Mouse (Mus musculus) ES-E14 (cell line): ENCODE data around the gene Slc12a7. TPM values are rescaled to one million over a fixed set of nuclear protein-coding genes. Genes with fewer than 3 reads are reported as not detected.

Experiments used
- DNase-seq: peaks from one replicate; pipeline ENCODE4 v3.0.0-alpha.2; 2013; ENCODE audit warnings: low read depth, low spot score
- H3K27ac ChIP-seq: 2 replicates; pipeline ENCODE4 v1.5.1; 2012; ENCODE audit warnings: low read depth, mild to moderate bottlenecking, low read length, moderate library complexity, mixed read lengths; ENCODE audit not compliant: poor library complexity, insufficient read depth, severe bottlenecking
- H3K36me3 ChIP-seq: 2 replicates; pipeline ENCODE4 v1.6.1; 2012; ENCODE audit warnings: mild to moderate bottlenecking, low read length, moderate library complexity, mixed read lengths; ENCODE audit not compliant: control insufficient read depth, poor library complexity, insufficient read depth, severe bottlenecking
- H3K4me1 ChIP-seq, 2 experiments: fragments of 150-350 bp in 1 of 2; sonication (generic) in 1 of 2; 2 replicates each; pipeline ENCODE4 v1.6.1; 2012; ENCODE audit warnings: low read length in 2 of 2, mild to moderate bottlenecking in 1 of 2, mixed read lengths in 1 of 2; ENCODE audit not compliant: control insufficient read depth in 2 of 2, insufficient read depth in 2 of 2, poor library complexity in 1 of 2
- H3K4me3 ChIP-seq, 2 experiments: fragments of 150-350 bp in 1 of 2; sonication (generic) in 1 of 2; 2 replicates each; pipeline ENCODE4 v1.5.1; 2012; ENCODE audit warnings: low read length in 2 of 2, low read depth in 1 of 2, mild to moderate bottlenecking in 1 of 2, mixed read lengths in 1 of 2; ENCODE audit not compliant: insufficient read depth in 1 of 2, poor library complexity in 1 of 2, severe bottlenecking in 1 of 2
- H3K9ac ChIP-seq: 2 replicates; pipeline ENCODE4 v1.6.1; 2012; ENCODE audit warnings: low read depth, mild to moderate bottlenecking, low read length, mixed read lengths; ENCODE audit not compliant: poor library complexity, insufficient read depth, severe bottlenecking
- H3K9me3 ChIP-seq: fragments of 150-350 bp; sonication (generic); 2 replicates; pipeline ENCODE4 v1.6.1; 2012; ENCODE audit warnings: low read depth, mild to moderate bottlenecking, low read length; ENCODE audit not compliant: control insufficient read depth, insufficient read depth
- CHD2 ChIP-seq: IDR thresholded peaks from 2 replicates; pipeline ENCODE4 v1.6.1; 2014; ENCODE audit warnings: mild to moderate bottlenecking, low read depth, low read length, inconsistent platforms
- HCFC1 ChIP-seq: IDR thresholded peaks from 2 replicates; pipeline ENCODE4 v1.6.1; 2012; ENCODE audit warnings: low read length, inconsistent platforms, borderline replicate concordance; ENCODE audit not compliant: insufficient read depth
- MAFK ChIP-seq: IDR thresholded peaks from 2 replicates; pipeline ENCODE4 v1.6.1; 2014; ENCODE audit warnings: mild to moderate bottlenecking, low read depth, low read length, inconsistent platforms; ENCODE audit not compliant: insufficient read depth
- ZC3H11A ChIP-seq: IDR thresholded peaks from 2 replicates; pipeline ENCODE4 v1.6.1; 2012; ENCODE audit warnings: low read depth, mild to moderate bottlenecking, inconsistent platforms, low read length, borderline replicate concordance
- ZNF384 ChIP-seq: IDR thresholded peaks from 2 replicates; pipeline ENCODE4 v1.6.1; 2012; ENCODE audit warnings: low read depth, low read length, inconsistent platforms
- in situ Hi-C, 2 experiments: fragments of 600-800 bp; cut with MboI; formaldehyde crosslinking; loops; one replicate each; pipeline ENCODE4 v1.15.1; 2025; ENCODE audit warnings: low sequenced_read_pairs in 2 of 2, inconsistent platforms in 1 of 2; ENCODE audit not compliant: unreplicated experiment in 2 of 2
- total RNA-seq: library from RNA; depleted of rRNA; stranded (reverse); fragments of 300-350 nt; gene quantifications from 2 replicates; pipeline ENCODE4 v1.2.3, GENCODE M21; 2012

Slc12a7 gene
- total RNA-seq, 1 experiment = 87.1 TPM

DNA sequence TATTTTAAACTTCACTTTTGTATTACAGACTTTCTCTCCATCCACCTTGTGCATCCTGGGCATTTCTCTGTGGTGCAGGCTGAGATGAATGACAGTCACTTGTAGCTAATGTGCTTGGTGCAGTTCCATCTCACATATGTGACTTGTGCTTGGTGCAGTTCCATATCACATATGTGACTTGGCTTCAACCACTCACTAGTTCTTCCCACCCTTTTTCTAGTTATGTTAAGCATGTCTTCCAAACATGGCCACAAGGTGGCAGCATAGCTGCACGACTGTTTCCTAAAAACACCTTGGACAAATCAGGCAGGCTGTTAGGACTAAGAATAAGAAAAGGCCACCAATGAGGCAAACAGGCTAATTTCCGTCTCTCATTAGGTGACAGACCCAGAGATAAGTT is 14.7 kb upstream of the Slc12a7 start:
- H3K9ac ChIP-seq = no peak overlapping the region
- no peak overlapping the region for H3K27ac ChIP-seq
- in situ Hi-C loops = no loop called here
- TF ChIP-seq CHD2 = no peak
- TF ChIP-seq ZC3H11A = peak; percentile 90
- peak; percentile 89 for DNase-seq
- no peaks in the 10 kb centered on the region for H3K9me3 ChIP-seq
- no peaks in the 10 kb centered on the region for H3K4me1 ChIP-seq
- H3K4me3 ChIP-seq = no peak overlapping the region
- H3K36me3 ChIP-seq = no peaks in the 10 kb centered on the region

DNA sequence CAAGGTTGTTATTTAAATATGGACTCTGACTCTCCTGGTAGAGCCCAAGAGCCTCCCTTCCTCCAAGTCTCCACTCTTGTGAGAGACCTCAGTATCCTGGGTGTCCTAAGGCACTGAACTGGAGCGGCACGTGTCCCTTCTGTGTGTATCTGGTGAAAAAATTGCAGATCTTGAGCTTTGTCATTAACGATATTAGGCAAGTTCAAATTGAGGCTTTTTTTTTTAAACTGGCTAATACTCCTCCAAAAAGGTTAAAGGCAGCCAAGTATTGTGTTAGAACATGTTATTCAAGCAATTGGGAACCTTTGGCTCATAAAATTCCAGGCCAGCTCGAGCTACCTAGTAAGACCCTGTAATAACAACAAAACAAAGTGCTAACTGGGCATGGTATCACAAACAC is 12.7 kb upstream of the Slc12a7 start:
- no peak for DNase-seq
- Histone ChIP-seq H3K4me3 (no peak overlapping the region), H3K9ac (no peak overlapping the region), H3K36me3 (no peaks in the 10 kb centered on the region), H3K4me1 (no peaks in the 10 kb centered on the region), H3K9me3 (no peaks in the 10 kb centered on the region), H3K27ac (no peak overlapping the region)
- in situ Hi-C loops = loop anchor here (5.0 to 10.0 kb wide), 3 partner anchors 107 to 187 kb away; no protein-coding TSS in a partner anchor
- TF ChIP-seq HCFC1 (no peak), ZNF384 (no peak), MAFK (no peak), ZC3H11A (no peak), CHD2 (no peak)

DNA sequence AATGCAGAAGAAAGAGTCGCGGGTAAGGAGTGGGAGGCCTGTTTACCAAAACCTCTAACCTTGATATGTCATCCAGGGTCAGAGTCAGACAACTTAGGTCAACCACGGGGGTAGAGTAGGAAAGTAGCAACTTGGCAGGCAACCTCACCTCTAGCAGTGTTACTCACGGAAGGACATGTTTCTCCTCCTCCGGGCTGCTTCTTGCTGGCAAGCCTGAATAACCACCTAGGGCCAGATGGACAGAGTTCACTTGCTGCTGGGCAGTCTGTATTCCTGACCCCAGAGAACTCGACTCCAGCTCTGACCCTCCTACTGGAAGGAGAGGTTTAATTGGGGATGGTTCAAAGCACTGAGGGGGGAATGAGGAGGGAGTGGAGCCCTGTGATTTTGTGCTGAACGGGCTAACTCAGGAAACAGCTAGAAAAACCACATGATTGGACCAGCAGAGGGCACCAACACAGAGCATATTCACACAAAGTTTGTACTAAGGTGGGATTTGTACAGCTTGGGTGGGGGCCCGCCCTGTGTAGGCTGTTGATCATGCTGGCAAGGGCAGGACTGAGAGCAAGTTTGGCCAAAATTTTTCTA is 9.7 kb upstream of the Slc12a7 start:
- in situ Hi-C loops = loop anchor here (5.0 to 10.0 kb wide), 3 partner anchors 104 to 184 kb away; no protein-coding TSS in a partner anchor
- Histone ChIP-seq H3K9ac (no peak overlapping the region), H3K4me1 (peaks cover 0 to 6% of the 10 kb centered on the region in 2 experiments; a peak in 1 of 4 replicates), H3K36me3 (no peaks in the 10 kb centered on the region), H3K9me3 (no peaks in the 10 kb centered on the region), H3K27ac (no peak overlapping the region), H3K4me3 (no peak overlapping the region)
- DNase-seq = peak; percentile 42
- TF ChIP-seq ZC3H11A = peak; percentile 69; the same call in 1 of the 2 replicates
- TF ChIP-seq ZNF384 = no peak

DNA sequence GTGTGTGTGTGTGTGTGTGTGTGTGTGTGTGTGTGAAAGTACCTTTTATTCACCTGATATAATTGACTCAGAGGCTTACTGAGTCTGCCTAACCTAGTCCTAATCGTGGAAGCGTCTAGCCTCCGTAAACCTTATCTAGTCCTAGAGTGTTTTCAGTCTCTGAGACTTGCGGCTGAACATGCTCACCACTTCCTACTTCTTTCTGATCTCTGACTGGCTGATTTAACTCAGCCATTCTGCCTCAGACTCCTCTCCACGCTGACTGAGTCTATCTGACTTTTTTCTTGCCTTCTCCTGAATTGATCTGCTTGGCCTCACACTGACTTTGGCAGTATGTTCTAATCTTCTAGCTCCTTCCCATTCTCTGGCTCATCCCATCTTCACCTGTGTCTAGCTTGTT is 7.6 kb upstream of the Slc12a7 start:
- no peak overlapping the region for H3K4me3 ChIP-seq
- in situ Hi-C loops = loop anchor here in 1 of 2 experiments (10.0 kb wide), 1 partner anchor 179 kb away; no protein-coding TSS in a partner anchor
- no peak for TF ChIP-seq ZNF384
- no peak for TF ChIP-seq HCFC1
- TF ChIP-seq ZC3H11A = no peak
- TF ChIP-seq CHD2 = no peak
- TF ChIP-seq MAFK = no peak

DNA sequence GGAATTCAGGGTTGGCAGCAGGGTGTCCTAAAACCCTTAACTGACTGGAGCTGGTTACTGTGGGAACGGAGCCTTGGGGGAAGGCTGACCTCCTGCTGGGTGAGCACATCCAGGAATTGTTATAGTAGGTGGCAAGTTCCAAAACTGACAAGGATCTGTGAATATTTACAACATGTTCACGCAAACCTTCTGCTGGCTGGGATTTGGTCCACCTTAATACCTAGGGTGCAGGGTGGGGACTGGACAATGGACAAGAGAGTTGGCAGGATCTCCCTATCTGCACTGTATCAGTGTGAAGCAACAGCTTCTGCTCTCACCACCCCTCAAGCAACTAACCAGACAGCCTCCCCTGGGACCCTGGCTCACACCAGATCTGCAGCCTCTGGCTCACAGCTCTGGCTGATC is 5.3 kb upstream of the Slc12a7 start:
- in situ Hi-C loops = loop anchor here in 1 of 2 experiments (10.0 kb wide), 1 partner anchor 177 kb away; no protein-coding TSS in a partner anchor

More for the DNA sequence above, 7.6 kb upstream of the Slc12a7 start:
- no peaks in the 10 kb centered on the region for H3K9me3 ChIP-seq
- no peak overlapping the region for H3K9ac ChIP-seq
- DNase-seq = no peak
- H3K4me1 ChIP-seq = peaks cover 0 to 6% of the 10 kb centered on the region in 2 experiments; a peak in 1 of 4 replicates
- H3K36me3 ChIP-seq = no peaks in the 10 kb centered on the region
- no peak overlapping the region for H3K27ac ChIP-seq

More for the DNA sequence above, 5.3 kb upstream of the Slc12a7 start:
- no peak overlapping the region for H3K4me3 ChIP-seq
- no peak for DNase-seq
- no peaks in the 10 kb centered on the region for H3K36me3 ChIP-seq
- H3K27ac ChIP-seq = no peak overlapping the region
- no peaks in the 10 kb centered on the region for H3K9me3 ChIP-seq
- no peak overlapping the region for H3K9ac ChIP-seq
- TF ChIP-seq ZNF384 (no peak), CHD2 (no peak), HCFC1 (no peak), MAFK (no peak), ZC3H11A (no peak)
- peaks cover 4 to 13% of the 10 kb centered on the region in 2 experiments; a peak in 2 of 4 replicates for H3K4me1 ChIP-seq
